ENCODE assay signal across 8 mouse cellular contexts in genomic region chr14:24253611-24254202, GRCm38 (mm10). TPM values are rescaled to one million over a fixed set of nuclear protein-coding genes. Genes with fewer than 3 reads are reported as not detected.
DNase-seq lines count a peak whose midpoint lies in the region; ATAC-seq and TF ChIP-seq lines count a peak whose summit lies in the region.

No protein-coding gene starts in this region.

- peak overlapping the region; percentile 49 for H3K27ac ChIP-seq in lung, embryonic 15.5 days
- H3K27ac ChIP-seq in heart, postnatal 0 days (ENCODE audit: low read depth), result peak overlapping the region; percentile 72
- peak overlapping the region; percentile 91 for H3K27ac ChIP-seq in limb, embryonic 10.5 days

- H3K27me3 ChIP-seq in lung, embryonic 15.5 days, result no peaks in the 10 kb centered on the region
- H3K27me3 ChIP-seq in heart, postnatal 0 days (ENCODE audit: control insufficient read depth, insufficient read depth, low read length), result no peaks in the 10 kb centered on the region
- no peaks in the 10 kb centered on the region for H3K27me3 ChIP-seq in limb, embryonic 10.5 days (ENCODE audit: low read depth, poor library complexity, severe bottlenecking)

- DNase-seq in lung, adult 2 months, result no peak
- DNase-seq in heart, postnatal 0 days (ENCODE audit: low spot score), result peak; percentile 77
- peak; percentile 73 for DNase-seq in limb, embryonic 10.5 days (ENCODE audit: low spot score)
- DNase-seq in retina, embryonic 14.5 days (ENCODE audit: low spot score), result peak; percentile 48
- no peak for DNase-seq in cerebellum, postnatal 10 days

- peaks cover 18% of the 10 kb centered on the region for H3K4me1 ChIP-seq in lung, embryonic 15.5 days
- H3K4me1 ChIP-seq in lung, adult 2 months (ENCODE audit: control insufficient read depth, insufficient read depth, low read length), result no peaks in the 10 kb centered on the region
- H3K4me1 ChIP-seq in heart, postnatal 0 days (ENCODE audit: control insufficient read depth, insufficient read depth), result peaks cover 17% of the 10 kb centered on the region; the same call in 1 of the 2 replicates
- peaks cover 45% of the 10 kb centered on the region for H3K4me1 ChIP-seq in limb, embryonic 10.5 days

- 1% methylated on average over 8 of the region's 8 CpGs for WGBS in lung, embryonic 15.5 days
- WGBS in lung, adult 2 months, result 11% methylated on average over 8 of the region's 8 CpGs
- WGBS in heart, postnatal 0 days, result 2% methylated on average over 8 of the region's 8 CpGs
- 6% methylated on average over 8 of the region's 8 CpGs for WGBS in limb, embryonic 10.5 days

- H3K9me3 ChIP-seq in lung, embryonic 15.5 days, result no peaks in the 10 kb centered on the region
- no peaks in the 10 kb centered on the region for H3K9me3 ChIP-seq in heart, postnatal 0 days (replicated peaks; ENCODE audit: control insufficient read depth, low read length)
- H3K9me3 ChIP-seq in limb, embryonic 10.5 days (replicated peaks), result no peaks in the 10 kb centered on the region

- no peaks in the 10 kb centered on the region for H3K36me3 ChIP-seq in lung, embryonic 15.5 days
- H3K36me3 ChIP-seq in heart, postnatal 0 days (replicated peaks; ENCODE audit: control insufficient read depth, insufficient read depth, low read length), result no peaks in the 10 kb centered on the region
- H3K36me3 ChIP-seq in limb, embryonic 10.5 days, result no peaks in the 10 kb centered on the region

- peak; percentile 91; the same call in 1 of the 2 replicates for ATAC-seq in lung, embryonic 15.5 days (ENCODE audit: borderline replicate concordance, extremely low read depth, low FRiP score, low TSS enrichment)
- peak; percentile 91 for ATAC-seq in heart, postnatal 0 days (ENCODE audit: insufficient read depth, low read depth)
- no peak for ATAC-seq in megakaryocyte, adult 5-6 weeks (ENCODE audit: poor library complexity, severe bottlenecking)
- ATAC-seq in megakaryocyte-erythroid progenitor cell, adult 5-6 weeks (replicated peaks; ENCODE audit: low FRiP score, low TSS enrichment, poor library complexity, severe bottlenecking), result no peak

- H3K4me3 ChIP-seq in lung, embryonic 15.5 days, result no peak overlapping the region
- H3K4me3 ChIP-seq in lung, adult 2 months (replicated peaks; ENCODE audit: extremely low read depth, low read depth, low read length), result no peak overlapping the region
- H3K4me3 ChIP-seq in heart, postnatal 0 days (ENCODE audit: low read depth, low read length), result no peak overlapping the region
- peak overlapping the region; percentile 20 for H3K4me3 ChIP-seq in limb, embryonic 10.5 days

- peak overlapping the region; percentile 27 for H3K4me2 ChIP-seq in lung, embryonic 15.5 days
- H3K4me2 ChIP-seq in heart, postnatal 0 days (ENCODE audit: low read depth, low read length), result peak overlapping the region; percentile 18

- no peak for TF ChIP-seq CTCF in lung, adult 2 months (IDR thresholded peaks at IDR 0.05; ENCODE audit: insufficient read depth, low read length)
- TF ChIP-seq CTCF in heart, postnatal 0 days (IDR thresholded peaks at IDR 0.05; ENCODE audit: low read depth), result no peak

- no peak for TF ChIP-seq POLR2A in lung, adult 2 months (IDR thresholded peaks at IDR 0.05; ENCODE audit: borderline replicate concordance, extremely low read depth, low read depth, low read length)

- peak; percentile 39; the same call in 1 of the 2 replicates for TF ChIP-seq EP300 in heart, postnatal 0 days (IDR thresholded peaks at IDR 0.05; ENCODE audit: low read depth)

- H3K9ac ChIP-seq in lung, embryonic 15.5 days, result no peak overlapping the region
- H3K9ac ChIP-seq in heart, postnatal 0 days (replicated peaks; ENCODE audit: low read depth, low read length), result no peak overlapping the region

RNA-seq across cellular contexts. Expression of gene Dlg5, which starts 8.0 kb away (rescaled TPM):
- 12.8 and 14.3 TPM in 2 replicates for polyA plus RNA-seq in lung, embryonic 15.5 days (2015; fragmentation: Nextera tagmentation; extraction: Ambion mirVana)
- 31.7 and 35.3 TPM in 2 replicates for polyA plus RNA-seq in lung, adult 2 months (2012; rRNA removed)
- 12.3 and 29.2 TPM in 2 replicates for total RNA-seq in heart, postnatal 0 days (2014; rRNA removed; ENCODE audit: low replicate concordance)
- polyA plus RNA-seq in heart, postnatal 0 days (2015; fragmentation: Nextera tagmentation; extraction: Ambion mirVana), result 2.6 TPM in 2 replicates
- polyA plus RNA-seq in limb, embryonic 10.5 days (2016; fragmentation: Nextera tagmentation; extraction: Ambion mirVana), result 23.7 and 32.6 TPM in 2 replicates
- 0.16 TPM in 1 of 2 replicates, not detected in the other for total RNA-seq in megakaryocyte, adult 5-6 weeks (2015)
- total RNA-seq in megakaryocyte, adult 5-6 weeks (2017), result 0.04 and 1.5 TPM in 2 replicates
- 0.46 TPM in 1 of 2 replicates, not detected in the other for total RNA-seq in megakaryocyte-erythroid progenitor cell, adult 5-6 weeks (2014; fragmentation: Nextera tagmentation)
- not detected in 2 replicates for total RNA-seq in megakaryocyte-erythroid progenitor cell, adult 5-6 weeks (2017)

RNA-seq across cellular contexts. Expression of gene E330034G19Rik, which starts 39.3 kb away (rescaled TPM):
- polyA plus RNA-seq in lung, embryonic 15.5 days (2015; fragmentation: Nextera tagmentation; extraction: Ambion mirVana), result not detected in 2 replicates
- polyA plus RNA-seq in lung, adult 2 months (2012; rRNA removed), result not detected in 2 replicates
- not detected in 2 replicates for total RNA-seq in heart, postnatal 0 days (2014; rRNA removed; ENCODE audit: low replicate concordance)
- not detected in 2 replicates for polyA plus RNA-seq in heart, postnatal 0 days (2015; fragmentation: Nextera tagmentation; extraction: Ambion mirVana)
- not detected in 2 replicates for polyA plus RNA-seq in limb, embryonic 10.5 days (2016; fragmentation: Nextera tagmentation; extraction: Ambion mirVana)
- not detected in 2 replicates for total RNA-seq in megakaryocyte, adult 5-6 weeks (2015)
- total RNA-seq in megakaryocyte, adult 5-6 weeks (2017), result not detected in 2 replicates
- total RNA-seq in megakaryocyte-erythroid progenitor cell, adult 5-6 weeks (2014; fragmentation: Nextera tagmentation), result not detected in 2 replicates
- total RNA-seq in megakaryocyte-erythroid progenitor cell, adult 5-6 weeks (2017), result not detected in 2 replicates

Comparison
In these comparisons a context has a peak if more than half of its experiments do, and no peak if none do; other contexts are left out.
1. ATAC-seq: peak in lung, embryonic 15.5 days (single experiment) and heart, postnatal 0 days (single experiment); none in megakaryocyte, adult 5-6 weeks (single experiment) and megakaryocyte-erythroid progenitor cell, adult 5-6 weeks (single experiment).
2. DNase-seq: peak in heart, postnatal 0 days (single experiment), limb, embryonic 10.5 days (single experiment) and retina, embryonic 14.5 days (single experiment); none in lung, adult 2 months (single experiment) and cerebellum, postnatal 10 days (0 of 2).
3. Peak in every context shown above with its lines, with median percentiles within 50 percentile points of each other: H3K27ac ChIP-seq.